Mouse (Mus musculus) CH12.LX (cell line): ENCODE data around the gene Marc2.
A peak's percentile ranks its signal among the peaks of the same experiment; 100 is the strongest.

Experiments used
- CTCF ChIP-seq, 2 experiments: IDR thresholded peaks in 1 of 2; conservative IDR thresholded peaks in 1 of 2; 2 replicates each; pipeline ENCODE4 v1.5.1; 2011 to 2012; ENCODE audit warnings: low read depth in 2 of 2, low read length in 2 of 2, improper control_type of control experiment in 1 of 2, inconsistent platforms in 1 of 2, mild to moderate bottlenecking in 1 of 2, moderate library complexity in 1 of 2
- MAFK ChIP-seq: IDR thresholded peaks from 2 replicates; pipeline ENCODE4 v1.6.1; 2011; ENCODE audit warnings: low read length, improper control_type of control experiment; ENCODE audit not compliant: insufficient replicate concordance
- MAZ ChIP-seq: IDR thresholded peaks from 2 replicates; pipeline ENCODE4 v1.6.1; 2012; ENCODE audit warnings: low read depth, mild to moderate bottlenecking, inconsistent platforms, low read length, improper control_type of control experiment, moderate library complexity
- MYC ChIP-seq: IDR thresholded peaks from 2 replicates; pipeline ENCODE4 v1.6.1; 2011; ENCODE audit warnings: low read depth, mild to moderate bottlenecking, improper control_type of control experiment, low read length
- NRF1 ChIP-seq: IDR thresholded peaks from 2 replicates; pipeline ENCODE4 v1.6.1; 2014; ENCODE audit warnings: low read depth, mild to moderate bottlenecking, inconsistent platforms, low read length, improper control_type of control experiment, moderate library complexity
- POLR2A ChIP-seq: IDR thresholded peaks from 2 replicates; pipeline ENCODE4 v1.6.1; 2011; ENCODE audit warnings: low read depth, mild to moderate bottlenecking, improper control_type of control experiment, low read length
- RAD21 ChIP-seq: IDR thresholded peaks from 2 replicates; pipeline ENCODE4 v1.6.1; 2011; ENCODE audit warnings: low read depth, mild to moderate bottlenecking, low read length, improper control_type of control experiment, moderate library complexity
- RCOR1 ChIP-seq: conservative IDR thresholded peaks from 2 replicates; pipeline ENCODE4 v1.6.1; 2012; ENCODE audit warnings: low read depth, mild to moderate bottlenecking, inconsistent platforms, low read length, improper control_type of control experiment
- USF1 ChIP-seq: IDR thresholded peaks from 2 replicates; pipeline ENCODE4 v1.6.1; 2014; ENCODE audit warnings: low read depth, mild to moderate bottlenecking, inconsistent platforms, low read length, improper control_type of control experiment
- ZC3H11A ChIP-seq: IDR thresholded peaks from 2 replicates; pipeline ENCODE4 v1.6.1; 2012; ENCODE audit warnings: low read depth, mild to moderate bottlenecking, inconsistent platforms, low read length, improper control_type of control experiment
- ZKSCAN1 ChIP-seq: IDR thresholded peaks from 2 replicates; pipeline ENCODE4 v1.6.1; 2012; ENCODE audit warnings: low read depth, inconsistent platforms, low read length, improper control_type of control experiment, borderline replicate concordance

DNA sequence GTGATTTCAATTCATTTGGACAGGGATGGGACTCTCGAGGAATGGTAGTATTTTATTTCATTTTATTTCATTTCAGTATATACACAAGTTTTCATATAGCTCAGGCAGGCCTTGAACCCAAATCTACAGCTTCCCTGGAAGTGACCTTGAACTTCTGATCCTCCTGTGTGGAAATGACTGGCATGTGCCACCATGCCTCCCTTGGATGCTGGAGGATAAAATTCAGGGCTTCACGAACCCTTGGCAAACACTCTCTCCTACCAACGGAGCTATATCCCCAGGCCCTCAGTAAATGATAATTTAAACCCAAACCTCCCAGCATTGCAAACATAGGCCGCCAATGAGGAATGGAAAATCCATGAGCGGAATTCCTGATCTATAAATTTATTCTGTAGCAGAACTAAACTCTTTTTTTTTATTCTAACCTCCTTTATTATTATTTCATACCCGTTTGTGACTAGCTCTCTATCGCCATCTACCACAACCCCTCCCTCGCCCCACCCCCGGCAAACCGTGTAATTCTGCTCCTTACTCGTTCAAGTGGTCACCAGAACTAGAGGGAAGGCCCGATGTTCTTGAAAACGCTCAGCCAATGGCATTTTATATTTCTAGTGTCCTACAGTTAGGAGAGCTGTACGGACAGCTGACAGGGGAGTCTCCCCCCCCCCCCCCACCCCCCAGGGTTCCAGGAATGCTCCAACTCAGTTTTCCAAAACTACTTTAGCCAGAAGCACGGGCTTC is 1.8 kb downstream of the Marc2 start:
- TF ChIP-seq MYC (no peak), CTCF (conservative IDR thresholded peaks at IDR 0.05 in 1 of 2, IDR thresholded peaks at IDR 0.05 in 1 of 2; ENCODE audit: low read depth in 2 of 2, low read length in 2 of 2) (peak in 1 of 2 experiments; percentile 36; a peak in 2 of 4 replicates), ZKSCAN1 (no peak), ZC3H11A (no peak), POLR2A (no peak), MAZ (0 out of 2 replicates have a peak, but pooled peaks have one; percentile 55), NRF1 (no peak), RCOR1 (no peak), MAFK (no peak), USF1 (no peak), RAD21 (no peak)
